Mouse (Mus musculus): ENCODE data around the gene C1qtnf2. TPM values are rescaled to one million over a fixed set of nuclear protein-coding genes. Genes with fewer than 3 reads are reported as not detected.

The C1qtnf2 gene
- total RNA-seq (2021): 1 to 10 TPM; 1.8 to 3.0 TPM
- long read RNA-seq, experiment 1, partial matches to known transcripts: 0 of 2 reads
- long read RNA-seq, experiment 1, other reads (novel, unspliced or antisense): 0 of 2 reads
- long read RNA-seq, experiment 2, partial matches to known transcripts: 0 of 1 reads
- long read RNA-seq, experiment 2, other reads (novel, unspliced or antisense): 0 of 1 reads

DNA sequence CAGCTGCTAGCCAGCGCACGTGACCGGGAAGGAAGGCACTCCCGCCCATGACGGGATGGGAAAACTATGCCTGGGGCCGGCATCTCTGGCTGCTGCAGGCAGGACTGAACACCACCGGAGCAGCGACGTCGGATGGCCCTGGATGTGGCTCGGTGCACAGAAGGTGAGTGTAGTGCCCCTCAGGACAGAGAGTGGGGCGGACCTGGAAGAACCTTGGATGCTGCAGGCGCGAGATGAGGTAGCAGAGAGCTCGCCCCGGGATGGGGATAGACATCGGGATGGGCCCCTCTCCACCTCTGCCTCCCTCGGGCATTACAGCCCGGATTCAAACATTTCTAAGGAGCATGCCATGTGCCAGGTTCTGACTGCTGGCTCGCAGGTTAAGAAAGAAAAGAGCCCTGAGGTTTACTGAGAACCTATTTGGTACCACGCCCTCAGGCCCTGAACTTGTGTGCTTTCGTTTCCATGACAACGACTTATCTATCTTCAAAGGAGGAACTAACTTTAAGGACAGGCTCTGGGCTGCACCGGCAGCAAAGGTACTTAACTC is at the start of gene C1qtnf2:
Gene C1qtnf2, plus strand, starts transcription at position 52 of the 550 bp plus-strand sequence.
- peak; percentile 46 for DNase-seq (ENCODE audit: low spot score)

DNA sequence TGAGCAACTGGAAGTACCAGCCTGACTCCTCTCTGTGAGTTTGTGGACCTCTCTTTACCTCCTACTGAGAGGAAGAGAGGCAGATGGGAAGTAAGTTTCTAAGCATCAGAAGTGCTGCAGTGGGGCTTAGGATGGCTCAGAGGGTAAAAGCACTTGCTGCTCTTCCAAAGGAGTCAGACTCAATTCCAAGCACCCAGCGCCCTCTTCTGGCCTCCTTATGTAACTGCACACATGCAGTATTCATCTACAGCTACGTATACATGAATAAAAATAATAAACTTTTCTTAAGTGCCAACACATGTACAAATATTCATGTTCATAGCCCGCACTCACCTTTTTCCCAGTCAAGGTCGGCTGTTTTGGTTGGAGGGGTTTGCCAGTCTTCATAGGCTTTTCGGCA is 49.7 kb upstream of the C1qtnf2 start:
- DNase-seq (ENCODE audit: low spot score): no peak

DNA sequence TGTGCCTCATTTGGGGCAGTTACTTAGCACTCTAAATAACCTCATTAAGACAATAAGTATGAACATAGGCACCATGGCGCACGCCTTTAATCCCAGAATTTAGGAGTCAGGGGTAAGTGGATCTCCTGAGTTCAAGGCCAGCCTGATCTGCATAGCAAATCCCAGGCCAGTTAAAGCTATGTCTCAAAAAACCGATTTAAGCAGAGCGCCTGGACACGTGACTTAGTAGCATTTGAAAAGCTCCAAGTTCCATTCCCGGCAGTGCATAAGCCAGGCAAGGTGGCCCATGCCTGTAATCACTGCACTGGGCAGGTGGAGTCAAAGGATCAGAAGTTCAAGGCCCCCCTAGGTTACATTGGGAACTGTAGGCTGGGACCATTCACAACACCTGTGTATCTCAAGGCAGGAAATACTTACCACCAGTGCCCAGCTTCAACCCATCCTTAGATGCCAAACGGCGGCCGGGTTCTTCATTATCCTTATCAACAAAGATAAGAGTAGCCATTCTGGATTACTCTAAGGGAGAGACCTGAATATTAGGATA is 48.8 kb upstream of the C1qtnf2 start:
- DNase-seq (ENCODE audit: low spot score): no peak

DNA sequence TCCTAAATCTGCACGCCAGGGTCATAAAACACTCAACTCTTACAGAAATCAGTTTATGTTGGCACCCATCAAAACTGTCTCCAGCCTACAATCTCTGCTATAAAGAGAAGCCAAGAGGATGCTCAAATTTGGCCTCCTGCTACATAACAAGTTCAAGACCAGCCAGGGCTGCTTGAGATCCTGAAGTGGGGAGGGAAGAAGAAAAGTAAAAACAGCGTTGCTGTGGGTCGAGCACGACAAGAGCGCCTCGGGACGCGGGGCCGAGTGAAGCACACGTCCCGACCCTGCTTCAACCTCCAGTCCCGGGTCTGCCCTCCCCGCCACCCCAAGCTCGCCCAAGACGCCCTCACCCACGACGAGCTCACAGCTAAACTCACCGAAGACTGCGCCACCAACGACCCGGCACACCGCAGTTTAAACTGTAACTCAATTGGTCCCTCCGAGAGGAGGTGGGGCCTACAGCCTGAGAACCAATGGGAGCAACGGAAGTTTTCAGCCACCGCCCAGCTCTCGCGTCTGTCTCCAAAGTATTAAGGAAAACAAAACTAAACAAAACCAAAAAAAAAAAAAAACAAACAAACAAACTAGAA is 48.2 kb upstream of the C1qtnf2 start, which contains the start of gene Pttg1:
Gene Pttg1, minus strand, starts transcription at position 428 of the 590 bp plus-strand sequence.
- peak; percentile 87 for DNase-seq (ENCODE audit: low spot score)

DNA sequence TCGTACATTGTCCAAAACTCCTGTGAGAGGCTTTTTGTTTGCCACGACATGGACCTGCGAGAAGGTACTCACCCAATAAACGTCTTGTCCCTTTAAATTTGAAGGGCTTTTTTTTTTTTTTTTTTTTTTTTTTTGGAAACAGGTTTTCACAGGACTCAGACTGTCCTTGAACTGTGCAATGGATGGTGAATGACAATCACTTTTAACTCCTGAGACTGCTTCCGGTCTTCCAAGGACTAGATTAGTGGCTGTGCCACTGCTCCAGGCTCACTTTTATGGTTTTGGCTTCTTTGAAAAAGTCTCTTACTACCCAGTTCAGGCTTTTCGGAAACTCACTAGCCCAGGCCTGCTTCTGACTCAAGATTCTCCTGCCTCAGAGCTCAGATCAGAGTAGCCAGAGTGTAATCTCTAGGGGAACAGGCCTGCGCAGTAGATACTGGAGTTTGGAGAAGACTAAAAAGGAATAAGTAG is 47.6 kb upstream of the C1qtnf2 start:
- DNase-seq (ENCODE audit: low spot score): no peak

DNA sequence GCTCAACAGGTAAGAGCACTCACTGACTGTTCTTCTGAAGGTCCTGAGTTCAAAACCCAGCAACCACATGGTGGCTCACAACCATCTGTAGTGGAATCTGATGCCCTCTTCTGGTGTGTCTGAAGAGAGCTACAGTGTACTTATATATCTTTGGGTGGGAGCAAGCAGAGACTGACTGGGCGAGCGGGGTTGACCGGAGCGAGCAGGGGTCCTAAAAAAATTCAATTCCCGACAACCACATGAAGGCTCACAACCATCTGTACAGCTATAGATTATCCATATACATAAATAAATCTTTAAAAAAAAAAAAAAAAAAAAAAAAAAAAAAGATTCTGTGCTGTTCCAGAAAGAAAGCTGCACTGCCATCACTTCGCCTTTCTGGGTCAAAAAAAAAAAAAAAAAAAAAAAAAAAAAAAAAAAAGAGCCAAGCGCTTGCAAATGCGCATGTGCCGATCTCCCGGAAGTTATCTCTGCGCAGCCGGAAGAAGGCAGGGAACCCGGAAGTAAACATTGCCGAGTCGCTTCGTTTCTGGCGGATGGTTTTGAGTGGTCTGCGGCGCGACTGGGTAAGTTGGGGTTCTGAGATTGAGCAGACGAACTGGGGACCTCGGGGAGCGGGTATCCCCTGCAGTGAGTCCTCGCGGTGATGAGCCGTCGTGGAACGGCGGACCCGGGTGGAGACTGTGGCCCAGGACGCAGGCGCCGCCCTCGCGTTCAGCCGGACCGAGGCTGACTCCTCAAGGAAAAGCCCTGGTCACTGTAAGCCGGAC is 40.6 kb upstream of the C1qtnf2 start, which contains the start of gene Slu7:
Gene Slu7, plus strand, starts transcription at position 491 of the 770 bp plus-strand sequence.
- peak; percentile 75 for DNase-seq (ENCODE audit: low spot score)

DNA sequence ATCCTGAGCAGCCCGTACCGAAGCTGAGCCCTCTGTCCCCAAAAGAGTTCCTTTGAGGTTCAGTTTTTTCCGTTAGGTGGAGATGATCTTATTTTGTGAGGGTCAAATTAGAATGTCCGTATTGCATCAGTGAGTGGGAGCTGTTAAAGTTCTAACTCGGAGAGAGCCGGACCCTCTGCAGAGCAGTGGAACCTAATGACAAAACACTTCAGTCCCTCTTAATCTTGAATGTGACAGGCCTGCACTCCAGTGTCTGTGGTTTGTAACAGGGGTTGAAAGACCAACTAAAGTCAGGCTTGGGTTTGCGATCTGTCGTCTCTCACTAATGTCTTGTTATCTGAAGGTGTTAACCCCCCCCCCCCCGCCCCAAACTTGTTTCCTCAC is 40.1 kb upstream of the C1qtnf2 start:
- no peak for DNase-seq (ENCODE audit: low spot score)

DNA sequence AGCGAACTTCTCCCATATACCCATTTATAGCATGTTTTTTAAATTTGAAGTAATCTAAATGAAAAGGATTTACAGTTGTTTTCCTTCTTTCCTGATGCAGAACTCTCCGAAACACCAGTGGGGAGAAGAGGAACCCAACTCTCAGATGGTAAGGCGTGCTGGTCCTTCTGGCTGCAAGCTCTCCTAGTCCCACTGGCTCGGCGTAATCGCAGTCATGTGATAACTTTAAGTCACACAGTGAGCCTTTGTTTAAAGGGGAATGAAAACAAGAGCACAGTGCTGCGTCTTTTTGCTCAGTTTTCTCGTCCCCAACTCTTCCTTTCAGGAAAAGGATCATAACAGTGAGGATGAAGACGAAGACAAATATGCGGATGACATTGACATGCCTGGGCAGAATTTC is 33.0 kb upstream of the C1qtnf2 start:
- no peak for DNase-seq (ENCODE audit: low spot score)

DNA sequence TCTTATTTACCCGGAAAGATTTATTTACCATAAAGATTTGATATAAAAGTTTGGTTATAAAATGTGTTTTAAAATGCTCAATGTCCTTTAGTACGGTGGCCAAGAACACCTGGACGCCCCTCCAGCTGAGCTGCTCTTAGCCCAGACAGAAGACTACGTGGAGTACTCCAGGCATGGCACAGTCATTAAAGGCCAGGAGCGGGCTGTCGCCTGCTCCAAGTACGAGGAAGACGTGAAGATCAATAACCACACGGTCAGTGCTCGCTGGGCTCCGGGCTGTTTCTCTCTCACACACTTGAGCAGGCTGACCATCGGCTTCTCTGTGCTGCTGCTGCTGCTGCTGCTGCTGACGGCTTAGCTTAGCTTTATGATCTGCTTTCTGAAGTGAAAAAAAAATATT is 30.9 kb upstream of the C1qtnf2 start:
- DNase-seq (ENCODE audit: low spot score): no peak

DNA sequence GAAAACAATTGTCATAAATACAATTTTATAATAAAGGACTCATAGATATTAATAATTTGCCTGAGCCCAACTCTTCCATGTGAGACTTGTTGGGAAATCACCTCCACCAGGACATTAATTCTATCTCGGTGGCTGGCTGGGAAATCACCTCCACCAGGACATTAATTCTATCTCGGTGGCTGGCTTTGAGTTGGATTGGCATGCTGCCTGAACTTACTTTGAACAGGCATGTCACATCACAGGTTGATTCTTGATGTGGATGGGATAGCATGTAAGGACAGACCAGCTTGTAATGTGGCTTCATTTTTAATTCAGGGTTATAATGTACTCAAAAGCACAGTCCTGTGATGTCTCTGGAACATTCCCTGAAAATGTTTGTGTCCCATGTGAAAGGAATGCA is 24.2 kb upstream of the C1qtnf2 start:
- DNase-seq (ENCODE audit: low spot score): no peak

DNA sequence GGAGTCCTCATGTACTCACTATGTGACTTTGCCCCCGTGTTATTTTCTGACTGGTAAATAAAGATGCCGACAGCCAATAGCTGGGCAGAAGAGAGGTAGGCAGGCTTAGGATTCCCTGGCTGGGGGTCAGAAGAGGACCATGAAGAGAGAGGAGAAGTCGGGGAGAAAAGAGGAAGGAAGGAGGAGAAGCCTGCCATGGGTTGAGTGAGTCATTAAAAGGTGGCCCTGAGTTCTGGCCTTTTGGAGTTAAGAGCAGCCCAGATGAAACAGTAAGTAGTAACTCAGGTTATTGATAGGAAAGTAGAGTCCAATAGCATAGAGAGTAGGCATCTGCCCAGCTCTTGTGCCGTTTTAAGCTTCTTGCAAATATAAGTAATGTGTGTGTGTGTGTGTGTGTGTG is 22.8 kb upstream of the C1qtnf2 start:
- no peak for DNase-seq (ENCODE audit: low spot score)

DNA sequence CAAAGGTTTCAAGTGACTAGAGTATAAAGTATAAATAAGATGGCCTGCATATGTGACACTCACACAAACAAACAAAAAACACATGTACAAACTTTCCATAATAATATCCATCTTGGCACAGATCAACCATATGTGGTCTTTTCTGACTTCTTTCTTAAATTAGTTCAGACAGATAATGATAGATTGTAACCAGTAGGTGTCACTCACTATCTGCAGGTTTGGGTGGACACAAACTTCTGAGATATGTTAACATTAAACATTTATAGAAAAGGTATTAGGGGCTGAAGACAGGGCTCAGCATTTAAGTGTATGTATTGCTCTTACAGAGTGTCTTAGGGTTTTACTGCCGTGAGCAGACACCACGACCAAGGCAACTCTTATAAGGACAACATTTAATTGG is 21.8 kb upstream of the C1qtnf2 start:
- DNase-seq (ENCODE audit: low spot score): no peak

DNA sequence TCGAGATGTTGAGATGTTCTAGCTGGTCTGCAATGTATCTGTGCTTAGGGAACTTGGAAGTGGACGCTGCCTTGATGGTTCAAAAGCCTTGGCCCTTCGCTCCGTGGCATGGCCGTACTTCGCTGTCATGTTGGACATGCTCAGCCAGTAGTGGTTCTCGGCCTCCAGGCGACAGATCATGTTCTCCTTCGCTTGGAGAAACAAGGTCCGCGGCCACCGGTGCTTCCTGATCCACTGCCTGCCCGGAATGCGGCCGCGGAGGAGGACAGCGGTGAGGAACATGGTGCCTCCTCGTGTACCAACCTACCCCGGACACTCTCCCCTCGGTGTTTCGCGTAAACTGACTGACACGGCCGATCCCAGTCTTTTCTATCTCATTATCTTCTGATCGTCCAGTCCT is 10.9 kb upstream of the C1qtnf2 start:
- no peak for DNase-seq (ENCODE audit: low spot score)

DNA sequence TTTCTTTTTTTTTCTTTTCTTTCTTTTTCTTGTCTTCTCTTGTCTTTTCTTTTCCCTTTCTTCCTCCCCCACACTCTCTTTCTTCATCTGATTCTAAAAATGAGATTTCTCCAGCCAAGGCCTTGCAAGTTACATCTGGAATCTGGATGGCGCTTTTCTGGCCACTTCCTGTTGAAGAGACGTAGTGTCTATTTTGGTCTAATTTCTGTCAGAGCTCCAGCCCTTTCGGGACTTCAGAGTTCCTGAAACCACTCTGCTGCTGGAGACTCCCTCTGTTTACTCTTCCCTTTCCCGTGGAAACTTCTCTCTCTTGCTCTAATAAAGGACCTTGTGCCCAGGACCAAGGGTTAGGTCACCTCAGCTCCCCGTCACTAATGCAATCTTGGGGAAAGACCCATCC is 4.0 kb upstream of the C1qtnf2 start:
- DNase-seq (ENCODE audit: low spot score): peak; percentile 59

DNA sequence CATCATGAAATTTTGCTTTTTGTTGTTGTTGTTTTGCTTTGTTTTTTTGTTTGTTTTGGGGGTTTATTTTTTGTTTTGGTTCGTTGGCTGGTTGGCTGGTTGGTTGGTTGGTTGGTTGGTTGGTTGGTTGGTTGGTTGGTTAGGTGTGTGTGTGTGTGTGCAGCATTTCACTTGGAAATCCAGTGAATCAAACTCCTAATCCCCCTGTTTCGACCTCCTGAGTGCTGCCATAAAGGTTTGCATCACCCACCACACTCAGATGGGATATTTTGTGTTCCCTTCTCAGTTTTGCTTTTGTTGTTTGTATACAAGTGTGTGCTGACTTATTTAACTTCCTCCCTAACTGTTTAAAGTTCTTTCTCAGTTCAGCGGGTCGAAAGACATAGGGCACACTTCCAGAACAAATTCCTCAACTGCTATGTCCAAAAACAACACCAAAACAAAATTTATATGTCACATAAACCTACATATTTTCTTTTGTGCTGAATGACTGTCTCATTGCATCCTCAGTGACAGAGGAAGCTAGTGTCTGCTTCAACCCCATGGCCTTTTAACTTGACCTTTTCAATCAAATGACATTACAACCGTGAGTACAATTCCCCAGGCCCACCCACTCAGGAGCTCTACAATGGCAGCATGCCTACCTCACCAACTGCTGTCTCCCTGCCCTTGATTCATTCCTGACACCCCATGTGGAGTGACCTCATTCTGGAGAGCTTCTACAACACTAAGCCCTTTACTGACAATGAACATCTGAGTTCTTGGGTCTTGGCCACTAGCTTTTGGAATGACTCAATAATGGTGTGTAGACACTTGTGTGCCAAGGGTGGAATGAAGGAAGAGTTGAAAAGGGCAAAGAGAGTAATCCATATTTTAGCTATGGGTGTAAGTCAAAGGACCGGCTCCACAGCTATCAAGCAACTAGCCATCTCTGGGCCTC is 2.9 kb upstream of the C1qtnf2 start:
- DNase-seq (ENCODE audit: low spot score): no peak

DNA sequence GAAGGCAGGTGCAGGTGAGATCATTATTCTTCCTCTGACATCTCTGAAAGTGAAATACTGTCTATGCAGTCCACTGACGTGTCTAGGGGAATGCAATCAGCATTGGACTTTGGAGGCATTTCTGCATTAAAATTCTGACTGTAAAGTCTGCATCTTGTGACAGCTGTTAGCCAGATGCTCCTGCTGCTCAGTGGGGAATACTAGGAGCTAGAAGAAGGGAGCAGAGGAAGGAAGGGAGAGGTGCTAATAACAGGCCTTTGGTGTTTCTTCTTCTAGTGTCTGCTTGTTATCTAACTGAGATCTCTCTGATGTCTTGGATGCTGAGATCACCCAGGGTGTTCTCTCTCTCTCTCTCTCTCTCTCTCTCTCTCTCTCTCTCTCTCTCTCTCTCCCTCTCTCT is 961 bp upstream of the C1qtnf2 start:
- no peak for DNase-seq (ENCODE audit: low spot score)

DNA sequence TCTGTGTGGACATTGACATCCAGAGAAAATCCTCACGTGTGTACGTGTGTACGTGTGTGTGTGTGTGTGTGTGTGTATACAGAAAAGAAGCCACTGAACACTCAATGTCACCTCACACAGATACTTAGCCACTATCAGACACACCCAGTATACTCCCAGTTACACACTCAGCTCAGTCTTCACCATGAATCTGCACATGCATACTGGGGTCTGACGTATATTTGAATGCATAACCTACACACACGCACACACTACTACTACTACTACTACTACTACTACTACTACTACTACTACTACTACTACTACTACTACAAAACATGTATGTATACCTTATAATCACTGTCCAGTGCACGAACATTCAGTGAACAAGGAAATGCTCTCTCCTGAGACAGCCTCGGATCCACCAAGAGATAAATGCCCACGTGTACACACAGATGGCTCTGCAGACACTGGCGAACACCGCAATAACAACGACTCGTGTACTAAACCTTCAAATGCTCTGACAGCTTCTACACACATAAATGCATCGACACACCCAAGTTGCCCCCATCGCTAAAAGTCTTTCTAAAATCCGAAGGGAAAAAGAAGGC is 346 bp upstream of the C1qtnf2 start:
- no peak for DNase-seq (ENCODE audit: low spot score)

DNA sequence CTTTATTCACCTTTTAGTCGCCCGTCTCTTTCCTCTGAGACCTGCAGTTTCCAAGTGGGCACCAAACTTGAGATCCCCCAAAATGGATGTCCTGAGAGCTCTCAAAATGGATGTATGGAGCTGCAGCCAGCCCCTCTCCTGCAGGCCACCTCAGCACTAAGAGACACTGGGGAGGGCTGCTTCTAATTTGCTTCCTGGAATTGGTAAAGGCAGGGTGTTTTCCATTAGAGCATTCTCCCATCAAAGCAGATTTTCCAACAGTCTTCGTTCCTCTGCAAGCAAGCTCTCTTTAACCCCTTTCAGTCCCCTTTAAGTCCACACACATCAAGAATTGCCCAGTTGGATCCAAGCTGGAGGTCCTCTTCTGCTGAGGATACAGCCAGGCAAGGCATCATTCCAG is 5.3 kb downstream of the C1qtnf2 start:
- no peak for DNase-seq (ENCODE audit: low spot score)

DNA sequence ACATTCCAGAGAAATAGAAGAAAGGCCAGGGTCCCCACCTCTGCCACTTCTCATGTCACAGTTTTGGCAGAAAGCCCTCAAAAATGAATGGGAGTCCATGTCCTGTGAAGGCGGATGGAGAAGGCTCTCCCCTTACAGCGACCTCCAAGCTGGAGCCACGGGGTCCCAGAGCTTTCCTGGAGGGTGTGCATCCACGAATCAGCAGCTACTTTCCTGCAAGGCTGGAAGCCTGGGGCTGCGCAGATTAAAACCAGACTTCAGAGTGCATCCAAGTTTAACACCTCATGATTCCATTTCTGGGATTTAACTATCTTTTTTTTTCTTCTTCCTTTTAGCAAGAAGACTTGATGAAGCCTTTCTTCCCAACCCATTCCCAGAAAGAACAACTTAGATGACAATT is 6.5 kb downstream of the C1qtnf2 start:
- DNase-seq (ENCODE audit: low spot score): no peak

DNA sequence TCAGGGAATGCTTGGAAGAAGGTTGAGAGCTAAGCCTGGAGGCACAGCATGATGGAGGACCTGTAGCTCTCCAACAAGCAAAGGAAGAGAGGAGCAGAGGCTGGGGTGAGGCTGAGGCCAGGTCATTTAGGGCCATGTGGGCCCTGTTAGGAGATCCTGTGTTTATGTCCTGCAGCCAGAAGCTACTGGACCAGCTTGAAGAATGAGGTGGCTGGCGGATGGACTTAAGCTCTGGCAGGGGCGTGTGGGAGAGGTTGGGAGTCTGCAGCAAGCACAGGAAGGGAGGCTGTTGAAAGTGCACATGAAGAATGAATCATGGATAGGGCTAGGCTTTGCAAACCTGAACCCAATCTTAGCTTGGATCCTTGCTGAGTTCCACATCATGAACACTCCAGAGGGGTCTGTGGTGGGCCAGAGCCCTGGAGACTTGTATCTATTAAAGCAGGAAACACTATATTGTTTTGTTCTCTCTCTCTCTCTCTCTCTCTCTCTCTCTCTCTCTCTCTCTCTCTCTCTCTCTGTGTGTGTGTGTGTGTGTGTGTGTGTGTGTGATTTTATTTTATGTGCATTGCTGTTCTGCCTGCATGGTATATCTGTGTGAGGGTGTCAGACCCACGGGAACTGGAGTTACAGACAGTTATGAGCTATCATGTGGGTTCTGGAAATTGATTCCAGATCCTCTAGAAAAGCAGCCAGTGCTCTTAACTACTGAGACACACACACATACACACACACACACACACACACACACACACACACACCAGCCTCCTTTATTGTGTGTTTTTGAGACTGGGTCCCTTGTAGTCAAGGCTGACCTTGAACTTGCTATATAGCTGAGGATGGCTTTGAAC is 7.8 kb downstream of the C1qtnf2 start:
- DNase-seq (ENCODE audit: low spot score): no peak

Measured in gastrocnemius, adult 18-20 months (tissue).